Mouse (Mus musculus): ENCODE measurements around the gene Pgf. TPM values are rescaled to one million over a fixed set of nuclear protein-coding genes. Genes with fewer than 3 reads are reported as not detected.
A peak's percentile ranks its signal among the peaks of the same experiment; 100 is the strongest.

Pgf gene
- total and polyA plus RNA-seq, 2 experiments from 2014 or later, result 3.6 to 5.0 TPM

DNA sequence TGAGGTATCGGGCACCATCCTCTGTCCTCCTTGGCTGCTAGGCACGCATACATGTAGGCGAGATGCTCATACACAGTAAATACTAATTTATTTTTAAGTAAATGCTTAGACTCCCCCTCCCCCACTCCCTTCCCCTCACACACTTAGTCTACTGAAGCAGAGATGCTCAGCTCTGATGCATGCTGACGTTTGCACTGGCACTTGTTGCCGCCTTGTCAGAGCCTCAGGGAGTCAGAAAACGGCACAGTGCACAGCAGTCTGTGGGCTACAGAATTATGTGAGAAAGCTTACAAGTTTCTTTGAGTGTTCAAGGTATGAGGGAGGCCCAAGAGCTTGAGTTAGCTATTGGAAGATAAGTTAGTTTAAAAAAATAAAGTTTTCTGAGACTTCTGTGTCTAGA is 46.2 kb downstream of the Pgf start:
- H3K27me3 ChIP-seq (ENCODE audit: control insufficient read depth, insufficient read depth, low read length), result no peaks in the 10 kb centered on the region
- H3K4me3 ChIP-seq (ENCODE audit: low read depth, low read length), result no peak overlapping the region
- no peak for ATAC-seq (ENCODE audit: insufficient read depth, low read depth)
- H3K4me2 ChIP-seq (ENCODE audit: low read depth, low read length), result no peak overlapping the region
- no peak overlapping the region for H3K9ac ChIP-seq (replicated peaks; ENCODE audit: low read depth, low read length)
- H3K9me3 ChIP-seq (replicated peaks; ENCODE audit: control insufficient read depth, low read length), result no peaks in the 10 kb centered on the region
- 85% methylated on average over 6 of the region's 6 CpGs for WGBS
- H3K4me1 ChIP-seq (ENCODE audit: control insufficient read depth, insufficient read depth), result peaks cover 5% of the 10 kb centered on the region; the same call in 1 of the 2 replicates
- H3K27ac ChIP-seq (ENCODE audit: low read depth), result no peak overlapping the region
- TF ChIP-seq EP300 (IDR thresholded peaks at IDR 0.05; ENCODE audit: low read depth), result no peak
- peaks cover 86% of the 10 kb centered on the region for H3K36me3 ChIP-seq (replicated peaks; ENCODE audit: control insufficient read depth, insufficient read depth, low read length)
- DNase-seq (ENCODE audit: low spot score), result no peak

DNA sequence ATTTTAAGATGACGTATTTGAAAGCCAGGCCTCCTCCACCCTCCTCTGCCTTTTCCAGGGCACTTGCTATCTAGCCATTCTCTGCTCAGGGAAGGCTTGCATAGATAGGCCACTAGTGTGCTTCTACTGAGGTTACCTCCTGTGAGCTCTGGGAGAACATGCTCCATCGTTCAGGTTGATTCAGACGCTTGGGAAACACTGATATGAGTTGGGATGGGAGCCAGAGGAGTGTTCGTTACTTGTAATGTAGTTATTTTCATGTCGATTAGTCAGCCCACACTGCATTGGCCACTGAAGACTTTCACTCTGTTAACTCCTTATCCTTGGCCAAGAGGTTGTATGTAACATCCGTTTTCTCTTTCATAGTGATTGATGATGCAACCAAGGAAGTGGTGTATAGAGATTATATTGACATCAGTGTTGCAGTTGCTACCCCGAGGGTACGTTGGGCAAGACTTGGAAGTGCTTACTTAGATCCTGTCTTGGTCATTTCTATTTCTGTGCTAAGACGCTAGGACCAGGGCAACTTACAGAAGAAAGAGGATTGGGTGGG is 48.1 kb downstream of the Pgf start:
- WGBS, result 62% methylated on average over 9 of the region's 9 CpGs
- TF ChIP-seq EP300 (IDR thresholded peaks at IDR 0.05; ENCODE audit: low read depth) (no peak), CTCF (IDR thresholded peaks at IDR 0.05; ENCODE audit: low read depth) (no peak)
- H3K4me2 ChIP-seq (ENCODE audit: low read depth, low read length), result no peak overlapping the region
- ATAC-seq (ENCODE audit: insufficient read depth, low read depth) (peak; percentile 44), DNase-seq (ENCODE audit: low spot score) (peak; percentile 12)
- no peaks in the 10 kb centered on the region for H3K9me3 ChIP-seq (replicated peaks; ENCODE audit: control insufficient read depth, low read length)
- no peak overlapping the region for H3K27ac ChIP-seq (ENCODE audit: low read depth)
- H3K4me1 ChIP-seq (ENCODE audit: control insufficient read depth, insufficient read depth), result no peaks in the 10 kb centered on the region
- H3K9ac ChIP-seq (replicated peaks; ENCODE audit: low read depth, low read length), result no peak overlapping the region
- H3K27me3 ChIP-seq (ENCODE audit: control insufficient read depth, insufficient read depth, low read length), result no peaks in the 10 kb centered on the region
- H3K36me3 ChIP-seq (replicated peaks; ENCODE audit: control insufficient read depth, insufficient read depth, low read length), result peaks cover 89% of the 10 kb centered on the region
- no peak overlapping the region for H3K4me3 ChIP-seq (ENCODE audit: low read depth, low read length)

DNA sequence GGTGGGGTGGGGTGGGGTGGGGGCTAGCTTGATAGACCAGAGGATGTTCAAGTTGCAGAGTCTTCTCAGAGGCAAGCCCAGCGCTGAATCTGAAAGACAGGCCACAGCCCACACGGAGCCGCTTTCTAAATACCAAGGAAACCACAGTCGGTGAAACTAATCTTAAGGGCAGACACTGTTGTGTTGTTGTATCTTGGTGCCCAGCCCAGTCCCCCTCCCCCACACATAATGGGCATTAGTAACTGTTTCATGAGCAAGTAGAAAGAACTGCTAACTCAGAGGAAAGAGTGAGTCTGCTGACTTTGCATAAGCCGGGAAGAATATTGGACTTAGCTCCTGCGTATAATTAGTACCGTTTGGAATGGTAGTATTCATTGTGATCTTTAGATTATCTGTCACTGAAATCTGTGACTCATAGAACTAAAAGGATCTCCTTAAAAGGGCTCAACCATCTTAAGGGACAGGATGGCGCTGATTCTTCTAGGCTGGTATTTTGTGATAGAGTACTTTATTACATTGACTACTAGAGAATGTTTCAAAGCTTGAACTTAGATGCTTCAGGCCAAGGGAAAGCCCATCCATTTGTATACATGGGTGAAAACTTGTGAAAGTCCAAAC is 50.5 kb downstream of the Pgf start:
- DNase-seq (ENCODE audit: low spot score) (no peak), ATAC-seq (ENCODE audit: insufficient read depth, low read depth) (no peak)
- Histone ChIP-seq H3K4me1 (ENCODE audit: control insufficient read depth, insufficient read depth) (no peaks in the 10 kb centered on the region), H3K4me3 (ENCODE audit: low read depth, low read length) (no peak overlapping the region), H3K27me3 (ENCODE audit: control insufficient read depth, insufficient read depth, low read length) (no peaks in the 10 kb centered on the region), H3K36me3 (replicated peaks; ENCODE audit: control insufficient read depth, insufficient read depth, low read length) (peaks cover 90% of the 10 kb centered on the region), H3K9ac (replicated peaks; ENCODE audit: low read depth, low read length) (no peak overlapping the region), H3K4me2 (ENCODE audit: low read depth, low read length) (no peak overlapping the region), H3K27ac (ENCODE audit: low read depth) (no peak overlapping the region), H3K9me3 (replicated peaks; ENCODE audit: control insufficient read depth, low read length) (no peaks in the 10 kb centered on the region)
- WGBS, result 86% methylated on average over 8 of the region's 8 CpGs
- TF ChIP-seq CTCF (IDR thresholded peaks at IDR 0.05; ENCODE audit: low read depth), result no peak
- no peak for TF ChIP-seq EP300 (IDR thresholded peaks at IDR 0.05; ENCODE audit: low read depth)

DNA sequence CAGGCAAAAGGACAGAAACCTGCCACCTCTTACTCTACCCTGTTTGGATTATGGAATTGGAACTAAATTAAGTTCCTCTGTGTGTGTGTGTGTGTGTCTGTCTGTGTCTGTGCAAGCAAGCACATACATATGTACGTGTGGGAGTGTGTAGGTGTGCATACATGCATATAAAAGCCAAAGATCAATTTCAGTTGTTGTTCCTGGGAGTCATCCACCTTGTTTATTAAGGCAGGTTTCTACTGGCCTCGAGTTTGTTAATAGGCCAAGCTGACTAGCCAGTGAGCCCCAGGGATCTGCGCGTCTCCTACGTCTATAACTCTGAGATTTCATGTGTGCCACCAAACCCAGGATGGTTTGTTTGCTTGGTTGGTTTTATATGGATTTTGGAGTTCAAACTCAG is 52.8 kb downstream of the Pgf start:
- WGBS, result 93% methylated on average over 5 of the region's 5 CpGs
- no peak for DNase-seq (ENCODE audit: low spot score)
- Histone ChIP-seq H3K36me3 (replicated peaks; ENCODE audit: control insufficient read depth, insufficient read depth, low read length) (peaks cover 96% of the 10 kb centered on the region), H3K27ac (ENCODE audit: low read depth) (no peak overlapping the region), H3K4me2 (ENCODE audit: low read depth, low read length) (no peak overlapping the region), H3K9ac (replicated peaks; ENCODE audit: low read depth, low read length) (no peak overlapping the region), H3K9me3 (replicated peaks; ENCODE audit: control insufficient read depth, low read length) (no peaks in the 10 kb centered on the region), H3K4me1 (ENCODE audit: control insufficient read depth, insufficient read depth) (no peaks in the 10 kb centered on the region), H3K4me3 (ENCODE audit: low read depth, low read length) (no peak overlapping the region), H3K27me3 (ENCODE audit: control insufficient read depth, insufficient read depth, low read length) (no peaks in the 10 kb centered on the region)
- TF ChIP-seq EP300 (IDR thresholded peaks at IDR 0.05; ENCODE audit: low read depth) (no peak), CTCF (IDR thresholded peaks at IDR 0.05; ENCODE audit: low read depth) (no peak)
- ATAC-seq (ENCODE audit: insufficient read depth, low read depth), result no peak

DNA sequence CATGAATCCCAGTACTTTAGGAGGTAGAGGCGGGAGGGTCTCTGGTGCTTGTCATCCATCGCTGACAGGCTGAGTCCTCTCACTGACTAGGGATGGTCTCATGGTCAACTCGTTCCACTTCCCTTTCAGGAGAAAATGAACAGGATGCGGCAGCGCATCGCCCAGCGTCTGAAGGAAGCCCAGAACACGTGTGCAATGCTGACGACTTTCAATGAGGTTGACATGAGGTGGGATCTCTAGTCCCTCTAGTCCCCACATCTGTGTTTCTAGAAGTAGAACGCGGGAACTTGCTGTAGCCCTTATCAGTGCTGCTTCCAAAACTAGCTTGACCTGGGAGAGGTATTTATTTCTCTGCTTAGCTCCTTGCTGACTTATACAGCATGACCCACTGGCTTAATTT is 53.9 kb downstream of the Pgf start:
- DNase-seq (ENCODE audit: low spot score) (no peak), ATAC-seq (ENCODE audit: insufficient read depth, low read depth) (no peak)
- Histone ChIP-seq H3K9ac (replicated peaks; ENCODE audit: low read depth, low read length) (no peak overlapping the region), H3K27ac (ENCODE audit: low read depth) (no peak overlapping the region), H3K4me2 (ENCODE audit: low read depth, low read length) (no peak overlapping the region), H3K4me1 (ENCODE audit: control insufficient read depth, insufficient read depth) (no peaks in the 10 kb centered on the region), H3K27me3 (ENCODE audit: control insufficient read depth, insufficient read depth, low read length) (no peaks in the 10 kb centered on the region), H3K9me3 (replicated peaks; ENCODE audit: control insufficient read depth, low read length) (no peaks in the 10 kb centered on the region), H3K36me3 (replicated peaks; ENCODE audit: control insufficient read depth, insufficient read depth, low read length) (peaks cover 99% of the 10 kb centered on the region), H3K4me3 (ENCODE audit: low read depth, low read length) (no peak overlapping the region)
- no peak for TF ChIP-seq CTCF (IDR thresholded peaks at IDR 0.05; ENCODE audit: low read depth)
- TF ChIP-seq EP300 (IDR thresholded peaks at IDR 0.05; ENCODE audit: low read depth), result no peak
- WGBS, result 73% methylated on average over 11 of the region's 11 CpGs

DNA sequence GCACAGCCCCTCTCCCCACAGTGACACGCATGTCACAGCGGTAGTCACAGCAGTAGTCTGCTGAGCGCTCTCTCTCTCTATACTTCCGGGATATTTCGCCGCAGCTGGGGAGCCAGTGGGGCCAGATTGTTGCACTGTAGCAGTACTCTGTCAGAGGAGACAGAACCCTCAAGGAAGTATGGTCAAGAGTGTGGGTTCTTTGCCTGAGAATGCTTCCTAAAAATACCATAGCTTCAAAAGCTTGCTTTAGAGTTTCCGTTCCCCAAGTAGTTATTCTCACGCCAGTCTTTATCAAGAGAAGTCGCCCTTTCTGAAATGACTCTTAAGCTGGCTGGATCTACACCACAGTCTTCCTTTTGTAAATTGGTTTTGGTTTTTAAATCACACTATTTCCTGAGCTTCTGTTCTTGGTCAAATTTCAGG is 54.5 kb downstream of the Pgf start:
- Histone ChIP-seq H3K9me3 (replicated peaks; ENCODE audit: control insufficient read depth, low read length) (no peaks in the 10 kb centered on the region), H3K4me2 (ENCODE audit: low read depth, low read length) (no peak overlapping the region), H3K27me3 (ENCODE audit: control insufficient read depth, insufficient read depth, low read length) (no peaks in the 10 kb centered on the region), H3K36me3 (replicated peaks; ENCODE audit: control insufficient read depth, insufficient read depth, low read length) (peaks cover 99% of the 10 kb centered on the region), H3K27ac (ENCODE audit: low read depth) (no peak overlapping the region; the same call in 1 of the 2 replicates), H3K9ac (replicated peaks; ENCODE audit: low read depth, low read length) (no peak overlapping the region), H3K4me1 (ENCODE audit: control insufficient read depth, insufficient read depth) (no peaks in the 10 kb centered on the region), H3K4me3 (ENCODE audit: low read depth, low read length) (no peak overlapping the region)
- ATAC-seq (ENCODE audit: insufficient read depth, low read depth), result no peak
- TF ChIP-seq EP300 (IDR thresholded peaks at IDR 0.05; ENCODE audit: low read depth) (no peak), CTCF (IDR thresholded peaks at IDR 0.05; ENCODE audit: low read depth) (no peak)
- no peak for DNase-seq (ENCODE audit: low spot score)
- WGBS, result 92% methylated on average over 9 of the region's 9 CpGs
